Mouse (Mus musculus): ENCODE results near the gene Pprc1.
A peak's percentile ranks its signal among the peaks of the same experiment; 100 is the strongest.

The Pprc1 gene

GRCm38 (mm10) chr19:46044271-46044992 lies at the start of gene Pprc1:
Gene Pprc1, plus strand, starts transcription at chr19:46044886.
- peak; percentile 27 to 46 for DNase-seq (ENCODE audit: low spot score in 2 of 2)

GRCm38 (mm10) chr19:45997365-45997764 lies 47.3 kb upstream of the Pprc1 start:
- DNase-seq (ENCODE audit: low spot score in 2 of 2), result no peak

GRCm38 (mm10) chr19:45997785-45998693 lies 46.6 kb upstream of the Pprc1 start, which contains the start of gene Armh3:
Gene Armh3, minus strand, starts transcription at chr19:45998488.
- DNase-seq (ENCODE audit: low spot score in 2 of 2), result peak; percentile 94 to 95

- no peak for DNase-seq (ENCODE audit: low spot score in 2 of 2)
Measured at GRCm38 (mm10) chr19:45998694-45999217, 45.9 kb upstream of the Pprc1 start.

GRCm38 (mm10) chr19:45999378-45999777 lies 45.3 kb upstream of the Pprc1 start:
- no peak for DNase-seq (ENCODE audit: low spot score in 2 of 2)

- DNase-seq (ENCODE audit: low spot score in 2 of 2), result no peak
Measured at GRCm38 (mm10) chr19:46002279-46002678, 42.4 kb upstream of the Pprc1 start.

- peak; percentile 92 to 93 for DNase-seq (ENCODE audit: low spot score in 2 of 2)
Measured at GRCm38 (mm10) chr19:46003371-46004226, 41.1 kb upstream of the Pprc1 start, which contains the start of gene Hps6. Gene Hps6, plus strand, starts transcription at chr19:46003508.

GRCm38 (mm10) chr19:46004814-46005466 lies 39.7 kb upstream of the Pprc1 start:
- no peak for DNase-seq (ENCODE audit: low spot score in 2 of 2)

- no peak for DNase-seq (ENCODE audit: low spot score in 2 of 2)
Measured at GRCm38 (mm10) chr19:46005680-46006079, 39.0 kb upstream of the Pprc1 start.

GRCm38 (mm10) chr19:46014572-46015178 lies 30.0 kb upstream of the Pprc1 start:
- peak; percentile 73 to 79 for DNase-seq (ENCODE audit: low spot score in 2 of 2)

GRCm38 (mm10) chr19:46016023-46016422 lies 28.7 kb upstream of the Pprc1 start:
- DNase-seq (ENCODE audit: low spot score in 2 of 2), result no peak

GRCm38 (mm10) chr19:46024959-46025358 lies 19.7 kb upstream of the Pprc1 start:
- no peak for DNase-seq (ENCODE audit: low spot score in 2 of 2)

- no peak for DNase-seq (ENCODE audit: low spot score in 2 of 2)
Measured at GRCm38 (mm10) chr19:46026567-46026966, 18.1 kb upstream of the Pprc1 start.

- DNase-seq (ENCODE audit: low spot score in 2 of 2), result no peak
Measured at GRCm38 (mm10) chr19:46028747-46029320, 15.9 kb upstream of the Pprc1 start.

GRCm38 (mm10) chr19:46029652-46030051 lies 15.0 kb upstream of the Pprc1 start:
- DNase-seq (ENCODE audit: low spot score in 2 of 2), result no peak

GRCm38 (mm10) chr19:46030196-46030983 lies 14.3 kb upstream of the Pprc1 start:
- DNase-seq (ENCODE audit: low spot score in 2 of 2), result no peak

- DNase-seq (ENCODE audit: low spot score in 2 of 2), result no peak
Measured at GRCm38 (mm10) chr19:46031689-46032432, 12.8 kb upstream of the Pprc1 start.

- no peak for DNase-seq (ENCODE audit: low spot score in 2 of 2)
Measured at GRCm38 (mm10) chr19:46032731-46033510, 11.8 kb upstream of the Pprc1 start.

Data from spleen, postnatal 36 days (tissue).